Mouse (Mus musculus): ENCODE measurements around the gene Ctxn1.

Ctxn1 gene

GRCm38 (mm10) chr8:4250306-4250970, 8.6 kb downstream of the Ctxn1 start:
- DNase-seq (ENCODE audit: low read depth, low spot score) = peak; percentile 82

DNA sequence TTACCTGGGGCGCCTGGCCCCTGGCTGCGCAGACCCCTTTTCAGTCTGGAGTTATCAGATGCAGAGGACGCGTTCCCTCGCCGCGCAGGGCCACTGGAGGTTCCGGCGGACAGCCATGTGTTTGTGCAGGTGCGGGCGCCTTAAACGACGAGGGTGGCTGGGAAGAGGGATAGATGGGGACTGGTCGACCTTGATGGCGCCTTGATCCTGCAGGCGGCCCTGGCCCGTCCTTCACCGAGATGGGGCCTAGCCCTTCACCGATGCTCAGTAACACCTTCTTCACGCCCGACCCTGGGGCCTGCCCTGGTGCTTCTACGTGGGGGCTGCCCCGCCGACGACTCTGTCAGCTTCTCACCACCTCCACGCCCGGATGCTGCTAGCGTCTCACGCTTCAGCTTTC, 9.9 kb downstream of the Ctxn1 start:
- peak; percentile 82 for DNase-seq (ENCODE audit: low read depth, low spot score)

DNA sequence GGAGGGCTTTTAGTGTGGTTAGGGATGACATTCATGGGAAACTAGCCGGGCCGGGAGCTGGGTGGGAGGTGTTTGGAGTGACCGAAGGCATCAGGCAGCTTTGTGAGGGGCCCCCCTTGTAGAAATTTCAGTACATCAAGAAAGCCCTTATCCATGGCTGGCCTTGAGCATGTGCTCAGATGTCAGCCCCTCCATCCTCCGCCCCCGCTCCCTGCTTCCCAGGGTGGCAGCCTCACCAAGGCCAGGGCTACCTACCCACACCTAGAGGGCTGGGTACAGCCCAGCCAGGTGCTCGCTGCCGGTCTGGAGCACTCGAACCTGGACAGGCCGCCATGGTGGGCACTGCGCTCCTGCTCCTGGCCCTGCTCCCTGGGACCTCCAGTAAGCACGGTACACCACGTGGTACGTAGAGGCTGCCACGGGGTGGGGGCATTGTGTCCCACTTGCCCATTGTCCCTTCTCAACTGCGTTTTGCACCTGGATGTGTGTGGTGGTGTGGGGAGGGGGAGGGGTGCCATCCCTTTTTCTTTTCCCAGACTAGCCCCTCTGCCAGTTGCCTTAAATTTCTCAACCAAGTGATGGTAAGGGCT, 11.0 kb downstream of the Ctxn1 start, which contains the start of gene Tgfbr3l:
Gene Tgfbr3l (plus strand): TSS at position 264 of the 590 bp plus-strand sequence.
- no peak for DNase-seq (ENCODE audit: low read depth, low spot score)

GRCm38 (mm10) chr8:4247241-4247640, 11.8 kb downstream of the Ctxn1 start:
- no peak for DNase-seq (ENCODE audit: low read depth, low spot score)

GRCm38 (mm10) chr8:4245737-4246136, 13.3 kb downstream of the Ctxn1 start:
- no peak for DNase-seq (ENCODE audit: low read depth, low spot score)

- DNase-seq (ENCODE audit: low read depth, low spot score) = no peak
Measured at GRCm38 (mm10) chr8:4245061-4245460, 14.0 kb downstream of the Ctxn1 start.

- no peak for DNase-seq (ENCODE audit: low read depth, low spot score)
Measured at GRCm38 (mm10) chr8:4239193-4239890, 19.7 kb downstream of the Ctxn1 start.

DNA sequence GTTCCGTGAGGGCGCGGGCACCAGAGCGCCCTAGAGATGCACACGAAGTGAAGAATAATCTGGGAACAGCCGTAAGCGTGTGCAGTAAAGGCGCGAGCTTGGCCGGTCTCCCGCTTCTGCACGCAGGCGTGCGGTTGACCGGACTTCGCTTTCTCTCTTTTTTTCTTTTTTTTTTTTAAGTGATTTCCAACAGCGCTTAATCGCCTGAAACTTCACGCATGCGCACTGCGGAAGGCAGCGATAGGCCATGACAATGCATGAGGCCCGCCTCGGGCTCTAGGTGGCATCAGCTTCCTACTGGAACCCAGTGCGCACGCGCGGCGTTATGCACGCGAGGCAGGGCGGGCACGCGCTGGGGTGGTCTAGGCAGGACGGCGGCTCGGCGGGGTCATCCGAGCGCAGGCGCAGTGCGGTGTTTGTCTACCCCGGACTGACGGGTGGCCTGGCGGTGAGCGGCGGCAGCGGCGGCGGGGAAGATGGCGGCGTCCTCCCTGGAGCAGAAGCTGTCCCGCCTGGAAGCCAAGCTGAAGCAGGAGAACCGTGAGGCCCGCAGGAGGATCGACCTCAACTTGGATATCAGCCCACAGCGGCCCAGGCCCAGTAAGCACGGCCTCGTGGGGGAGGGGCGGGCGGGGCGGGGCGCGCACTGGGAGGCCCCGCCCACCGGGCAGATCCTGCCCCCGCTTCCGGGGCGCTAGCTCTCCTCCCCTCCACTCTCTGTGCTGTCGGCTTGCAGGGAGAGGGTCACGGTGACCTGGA, 20.5 kb downstream of the Ctxn1 start, which contains the start of the genes Map2k7 and Gm49320:
Gene Map2k7 (plus strand): TSS at position 307 of the 759 bp plus-strand sequence.
Gene Gm49320 (plus strand): TSS at position 432 of the 759 bp plus-strand sequence.
- peak; percentile 100 for DNase-seq (ENCODE audit: low read depth, low spot score)

GRCm38 (mm10) chr8:4237814-4238433, 21.1 kb downstream of the Ctxn1 start:
- DNase-seq (ENCODE audit: low read depth, low spot score) = peak; percentile 55

DNA sequence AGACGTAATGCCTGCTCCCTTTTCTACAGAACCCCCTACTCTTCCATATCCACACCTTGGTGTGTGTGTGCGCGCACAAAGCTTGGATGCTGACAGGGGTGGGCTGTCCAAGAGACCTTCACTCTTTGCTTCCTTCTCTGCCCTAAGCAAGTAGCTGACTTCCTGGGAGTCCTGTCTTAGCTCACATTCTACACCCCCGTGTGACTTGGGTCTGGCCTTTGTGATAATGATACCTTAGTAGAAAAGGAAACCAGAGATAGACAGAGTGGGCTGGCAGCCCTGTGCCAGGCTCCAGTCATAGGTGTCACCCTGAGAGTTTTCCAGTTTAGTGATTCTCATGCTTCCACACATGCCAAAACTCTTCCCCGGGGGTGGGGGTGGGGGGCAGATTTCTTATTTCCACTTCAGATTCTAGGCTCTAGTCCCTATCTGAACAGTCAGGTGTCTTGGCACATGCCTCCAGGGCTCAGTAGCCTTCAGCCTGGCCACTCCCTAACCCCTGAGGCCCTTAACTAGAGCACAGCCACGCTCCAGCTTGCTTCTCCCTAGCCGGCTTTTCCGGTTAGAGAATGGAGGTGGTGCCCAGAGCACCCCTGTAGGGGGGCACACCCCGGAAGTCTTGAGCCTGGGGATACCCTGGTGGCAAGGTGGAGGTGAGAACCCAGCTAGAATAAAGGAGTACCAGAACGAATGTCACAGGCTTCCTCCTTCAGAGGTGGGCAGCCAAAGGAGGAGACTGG, 28.3 kb downstream of the Ctxn1 start:
- no peak for DNase-seq (ENCODE audit: low read depth, low spot score)

GRCm38 (mm10) chr8:4229784-4230183, 29.3 kb downstream of the Ctxn1 start:
- no peak for DNase-seq (ENCODE audit: low read depth, low spot score)

DNA sequence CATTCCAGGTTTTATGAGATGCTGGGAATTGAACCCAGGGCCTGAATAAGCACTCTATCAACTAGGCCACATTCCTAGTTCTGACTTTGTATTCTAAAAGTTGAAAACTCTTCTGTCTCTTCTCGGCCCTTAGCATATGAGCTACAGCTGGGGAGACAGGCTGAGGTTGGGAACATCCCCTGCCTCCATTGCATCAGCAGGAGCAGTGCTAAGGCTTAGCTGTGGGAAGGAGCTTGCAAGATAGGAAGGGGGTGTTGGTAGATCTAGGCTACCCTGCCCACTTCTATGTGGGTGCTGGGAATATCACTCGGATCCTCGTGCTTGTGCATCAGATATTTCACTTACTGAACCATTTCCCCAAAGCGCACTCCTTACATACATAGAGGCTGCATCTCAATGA, 31.2 kb downstream of the Ctxn1 start:
- no peak for DNase-seq (ENCODE audit: low read depth, low spot score)

DNA sequence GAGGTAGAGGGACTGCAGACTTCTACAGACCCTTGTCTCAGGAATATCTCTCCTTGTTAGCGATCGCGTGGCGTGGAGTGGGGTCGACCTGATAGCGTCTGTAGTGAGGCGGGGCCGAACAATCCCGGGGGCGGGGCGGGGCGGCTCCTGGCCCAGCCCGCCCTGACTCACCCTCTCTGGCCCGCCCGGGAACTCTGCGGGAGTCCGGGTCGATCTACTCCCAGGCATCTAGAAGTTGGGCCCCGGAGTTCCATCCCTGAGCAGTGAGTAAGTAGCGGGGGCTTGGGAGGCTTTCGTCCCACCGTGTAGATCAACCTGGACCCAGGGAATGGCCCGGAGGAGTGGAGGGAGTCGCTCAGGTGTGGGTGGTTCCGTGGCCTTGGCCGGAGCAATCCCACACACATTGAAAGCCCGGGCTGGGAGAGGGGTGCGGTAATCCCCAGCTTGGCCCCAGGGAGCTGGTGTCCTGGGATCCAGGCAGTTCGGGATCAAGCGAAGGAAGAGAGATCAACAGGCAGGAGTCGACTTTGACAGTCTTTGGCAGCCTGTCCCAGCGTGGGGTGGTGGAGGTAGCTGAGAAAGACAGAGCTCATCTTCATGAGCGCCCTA, 32.2 kb downstream of the Ctxn1 start, which contains the start of gene Lrrc8e:
Gene Lrrc8e (plus strand): TSS at position 89 of the 609 bp plus-strand sequence.
- DNase-seq (ENCODE audit: low read depth, low spot score) = peak; percentile 59

DNA sequence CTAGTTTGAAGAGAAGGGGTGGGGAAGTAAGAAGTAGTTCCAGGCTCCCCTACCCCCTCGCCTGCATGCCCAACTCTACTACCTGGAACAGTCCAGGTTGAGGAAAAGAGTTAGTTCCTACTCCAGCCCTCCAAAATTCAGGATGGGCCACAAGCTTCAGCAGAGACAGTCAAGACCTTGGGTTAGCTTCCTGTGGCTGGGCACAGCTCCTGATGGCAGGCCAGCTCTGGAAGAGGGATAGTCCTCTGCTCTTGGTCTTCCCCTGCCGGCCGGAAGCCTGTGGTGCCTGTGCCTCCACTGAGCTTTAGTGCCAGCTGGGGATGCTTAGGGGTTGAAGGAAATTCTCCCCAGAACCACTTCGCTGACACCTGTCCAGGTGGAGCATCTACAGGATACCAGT, 32.8 kb downstream of the Ctxn1 start:
- no peak for DNase-seq (ENCODE audit: low read depth, low spot score)

DNA sequence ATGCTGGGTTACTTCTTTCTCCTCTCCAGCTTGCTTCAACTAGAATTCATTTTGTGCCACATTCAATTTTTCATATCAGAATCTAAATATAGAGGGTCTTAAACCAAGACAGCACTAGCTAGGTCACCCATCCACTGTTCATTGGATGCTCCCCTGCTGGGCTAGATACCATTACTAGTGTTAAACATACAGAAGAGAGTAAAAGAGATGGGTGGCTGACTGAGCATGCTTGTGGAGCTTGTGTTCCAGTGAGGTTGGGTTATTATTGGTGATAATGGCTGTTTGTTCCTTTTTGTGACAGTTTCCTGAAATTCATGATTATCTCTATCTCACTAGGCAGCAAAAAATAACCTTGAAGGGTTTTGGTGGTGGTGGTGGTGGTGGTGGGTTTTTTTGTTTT, 37.0 kb downstream of the Ctxn1 start:
- DNase-seq (ENCODE audit: low read depth, low spot score) = no peak

DNA sequence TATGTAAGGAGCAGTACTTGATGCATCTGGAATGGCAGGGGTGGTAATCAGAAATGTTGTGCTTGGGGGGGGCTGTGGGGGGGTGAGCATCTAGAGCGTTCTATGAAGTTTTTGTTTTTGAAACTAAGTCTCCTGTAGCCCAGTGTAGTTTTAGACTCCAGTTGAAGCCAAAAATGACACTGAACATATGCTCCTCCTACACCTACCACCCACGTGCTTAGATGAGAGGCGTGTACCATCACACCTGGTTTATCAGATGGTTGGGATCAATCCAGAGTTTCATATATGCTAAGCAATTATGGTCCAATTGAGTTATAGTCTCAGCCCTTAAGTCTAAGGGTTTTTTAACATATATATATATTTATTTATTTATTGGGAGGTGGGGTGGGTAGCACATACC, 39.5 kb downstream of the Ctxn1 start:
- DNase-seq (ENCODE audit: low read depth, low spot score) = no peak

- DNase-seq (ENCODE audit: low read depth, low spot score) = peak; percentile 82
Measured at GRCm38 (mm10) chr8:4216791-4217621, 42.1 kb downstream of the Ctxn1 start, which contains the start of gene Prr36. Gene Prr36 (minus strand): TSS chr8:4217459.

DNA sequence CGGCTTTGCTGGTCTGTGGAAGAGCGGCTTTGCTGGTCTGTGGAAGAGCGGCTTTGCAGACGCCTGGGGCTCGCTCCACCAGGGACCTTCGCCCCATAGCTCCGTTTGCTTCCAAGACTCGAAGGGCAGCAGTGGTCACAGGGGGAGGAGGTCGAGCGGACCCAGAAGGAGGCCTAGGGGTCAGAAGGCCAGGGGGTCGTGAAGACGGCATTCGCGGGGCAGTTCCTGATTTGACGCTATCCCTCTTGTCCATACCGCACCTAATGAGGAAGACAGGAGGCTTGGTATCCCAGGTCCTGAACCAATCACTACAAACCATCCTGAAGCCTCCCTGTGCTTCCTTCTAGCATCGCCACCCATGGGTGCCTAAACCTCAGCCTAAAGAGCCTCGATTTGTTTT, 42.8 kb downstream of the Ctxn1 start:
- no peak for DNase-seq (ENCODE audit: low read depth, low spot score)

Measured in ZHBTc4 (cell line).